Mouse (Mus musculus): ENCODE measurements at regions not wholly inside any gene's neighbourhood (a gene's known extent, or its start where the extent isn't known, plus 50 kb on each side); places are given as distances from the start of the nearest gene placed in this dataset.
"Not testable (repeated sequence)": the region's sequence is repeated elsewhere in the genome, so short reads cannot be mapped to it uniquely, and the experiment has no call there.

GRCm38 (mm10) chr10:84229224-84229921 lies 211.0 kb downstream of the Nuak1 start:
- DNase-seq: no peak

DNA sequence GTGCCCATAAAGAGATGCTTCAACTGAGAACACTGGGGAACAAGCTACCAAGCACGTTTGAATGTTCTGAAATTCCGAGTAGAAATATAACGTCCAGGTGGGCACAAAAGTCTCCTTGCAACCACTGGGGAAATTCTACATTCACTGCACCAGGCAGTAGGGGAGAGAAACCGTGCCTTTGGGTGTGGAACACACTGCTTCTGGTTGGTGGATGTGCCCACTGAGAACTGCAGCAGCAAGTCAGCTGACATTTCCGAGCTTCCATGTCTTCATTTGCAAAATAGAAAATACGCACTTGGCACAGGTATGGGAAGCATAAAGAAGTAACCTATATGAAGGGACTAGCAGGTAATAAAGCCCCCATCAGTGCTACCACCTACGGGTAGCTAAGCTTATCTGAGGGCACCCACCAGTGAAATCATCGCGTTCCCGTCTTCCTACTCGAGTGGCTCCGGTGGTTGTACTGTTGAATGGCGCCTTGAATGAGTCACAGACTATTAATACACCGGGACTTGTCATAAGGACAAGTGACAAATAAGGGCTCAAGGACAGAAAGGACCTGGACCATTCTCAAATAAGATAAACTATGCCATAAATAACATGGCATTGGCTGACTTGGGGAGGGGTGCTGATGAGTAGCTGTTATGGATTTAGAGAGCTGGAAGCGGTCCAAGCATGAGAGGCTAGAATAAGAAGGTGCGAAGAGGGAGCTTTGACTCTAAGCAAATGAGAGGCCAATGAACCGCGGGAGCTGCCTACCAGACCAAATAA lies 210.2 kb downstream of the Nuak1 start:
- no peak for DNase-seq

DNA sequence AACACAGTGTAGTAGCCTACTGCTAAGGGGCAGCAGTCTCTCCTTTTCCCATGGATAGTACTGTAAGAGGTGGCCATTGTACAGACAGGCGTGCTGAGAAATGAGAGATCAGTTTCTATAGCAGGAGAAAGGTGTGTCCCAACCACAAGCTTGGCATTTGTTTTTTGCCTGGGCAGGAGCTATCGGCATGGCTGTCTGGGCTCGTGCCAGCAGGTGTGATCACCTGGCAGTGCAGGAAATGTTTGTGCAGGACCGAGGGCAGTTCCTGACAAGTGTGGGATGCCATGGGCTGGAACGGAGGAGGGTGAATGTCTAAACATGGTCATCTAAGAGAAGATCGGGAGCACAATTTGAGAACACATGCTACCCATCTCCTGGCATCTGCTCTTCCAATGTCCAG lies 205.4 kb downstream of the Nuak1 start:
- DNase-seq: no peak

DNA sequence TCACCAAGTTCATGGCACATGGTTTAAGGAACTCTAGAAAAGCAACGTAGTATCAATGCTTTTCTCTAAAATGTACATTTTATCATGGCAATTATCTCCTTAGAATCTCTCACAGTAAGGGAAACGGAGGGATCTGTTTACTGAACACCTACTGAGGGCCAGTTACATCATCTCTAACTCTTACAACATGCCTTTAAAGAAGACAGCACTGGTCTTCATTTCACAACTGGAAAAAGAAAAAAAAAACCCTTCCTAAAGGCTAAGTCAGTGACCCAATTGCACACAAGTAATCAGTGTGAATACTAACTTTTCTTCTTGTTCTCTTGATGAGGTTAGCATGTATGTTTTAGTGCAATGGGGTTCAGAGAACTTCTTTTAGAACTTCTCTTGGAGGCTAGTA lies 204.2 kb downstream of the Nuak1 start:
- DNase-seq: no peak

DNA sequence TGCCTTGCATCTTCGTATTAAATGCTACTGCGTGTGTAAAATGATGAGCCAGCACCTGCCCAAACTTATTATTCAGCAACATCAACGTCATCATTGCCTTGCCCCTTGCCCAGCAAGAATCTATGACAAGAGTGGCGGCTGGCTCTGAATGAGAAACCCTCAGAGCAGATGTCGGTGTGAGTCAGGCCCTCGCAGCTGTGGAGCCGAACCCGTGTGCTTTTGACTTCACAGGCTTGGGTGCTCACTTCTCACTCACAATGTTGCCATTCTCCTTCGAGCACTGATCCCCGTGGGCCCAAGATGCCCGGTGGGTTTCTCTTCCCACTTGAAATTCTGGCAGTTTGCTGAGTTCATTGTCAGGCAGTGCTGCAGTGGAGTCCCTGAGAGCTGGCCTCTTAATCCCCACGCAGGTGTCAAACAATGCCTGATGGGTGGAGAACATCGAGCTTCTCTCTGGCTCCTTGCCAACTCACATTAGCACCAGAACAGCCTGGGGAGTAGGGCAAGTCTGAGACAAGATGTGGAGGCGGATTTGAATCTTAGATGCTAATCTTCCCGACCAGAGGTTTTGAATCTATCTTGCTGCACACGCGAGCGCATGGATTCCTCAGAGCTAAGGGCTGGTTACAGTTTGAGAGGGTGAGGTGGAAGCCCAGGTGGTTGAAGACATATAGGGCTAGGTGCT lies 202.0 kb downstream of the Nuak1 start:
- DNase-seq: no peak

DNA sequence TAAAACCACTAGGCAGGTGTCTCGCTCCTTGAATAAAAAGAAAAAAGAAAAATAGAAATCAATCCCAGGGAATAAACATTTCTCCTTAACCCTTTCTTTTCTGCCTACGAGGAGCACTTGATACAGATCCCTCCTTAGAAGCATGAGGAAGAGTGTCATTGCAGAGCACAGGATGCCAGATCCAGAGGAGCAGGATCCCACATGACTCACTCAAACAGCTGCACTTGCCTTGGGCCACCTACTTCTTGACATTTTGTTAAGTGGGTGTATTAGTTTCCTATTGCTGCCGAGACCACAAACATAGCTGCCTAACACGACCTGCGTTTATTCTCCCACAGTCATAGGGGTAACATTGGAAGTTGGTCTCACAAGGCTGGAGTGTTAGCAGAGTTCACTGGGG lies 197.1 kb downstream of the Nuak1 start:
- no peak for DNase-seq

- DNase-seq: no peak
Measured at GRCm38 (mm10) chr10:84249346-84249745, 191.1 kb downstream of the Nuak1 start.

DNA sequence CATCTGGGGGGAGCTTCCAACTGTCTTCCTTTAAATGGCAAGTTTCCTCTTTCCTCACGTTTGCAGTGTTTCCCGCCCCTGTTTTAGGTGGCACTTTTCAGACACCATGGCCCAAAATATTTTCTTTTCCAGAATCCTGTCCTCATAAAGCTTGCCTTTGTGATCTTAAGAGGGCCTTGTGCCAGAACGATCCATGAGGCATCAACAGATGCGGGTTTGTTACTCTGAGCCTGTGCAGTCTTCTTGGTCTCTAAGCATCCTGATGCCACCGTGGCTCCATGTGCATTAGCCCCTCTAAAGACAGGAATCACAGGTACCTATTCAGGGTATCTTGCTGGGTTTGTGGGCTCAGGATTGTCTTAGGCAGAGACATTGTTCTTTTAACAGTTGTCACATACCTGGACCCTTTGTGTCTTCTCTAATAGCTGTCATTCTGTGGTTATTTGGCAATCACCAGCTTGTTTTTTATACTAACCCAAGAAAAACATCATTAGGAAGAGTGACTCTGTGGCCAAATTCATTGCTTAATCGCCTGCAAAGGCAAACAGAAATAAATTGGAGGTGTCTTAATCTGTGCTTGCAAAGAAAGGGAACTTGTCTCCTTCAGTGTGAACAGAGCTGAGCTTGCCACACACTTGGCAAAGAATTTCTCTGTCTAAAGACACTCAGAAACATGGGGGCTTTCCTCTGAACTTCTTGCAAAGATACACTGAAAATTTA lies 179.3 kb downstream of the Nuak1 start:
- no peak for DNase-seq

- DNase-seq: no peak
Measured at GRCm38 (mm10) chr10:84262943-84263342, 177.5 kb downstream of the Nuak1 start.

- no peak for DNase-seq
Measured at GRCm38 (mm10) chr10:84285832-84286506, 154.4 kb downstream of the Nuak1 start.

- DNase-seq: no peak
Measured at GRCm38 (mm10) chr10:84294422-84294821, 146.0 kb downstream of the Nuak1 start.

- DNase-seq: no peak
Measured at GRCm38 (mm10) chr10:84296168-84296567, 144.2 kb downstream of the Nuak1 start.

- no peak for DNase-seq
Measured at GRCm38 (mm10) chr10:84301561-84301960, 138.8 kb downstream of the Nuak1 start.

DNA sequence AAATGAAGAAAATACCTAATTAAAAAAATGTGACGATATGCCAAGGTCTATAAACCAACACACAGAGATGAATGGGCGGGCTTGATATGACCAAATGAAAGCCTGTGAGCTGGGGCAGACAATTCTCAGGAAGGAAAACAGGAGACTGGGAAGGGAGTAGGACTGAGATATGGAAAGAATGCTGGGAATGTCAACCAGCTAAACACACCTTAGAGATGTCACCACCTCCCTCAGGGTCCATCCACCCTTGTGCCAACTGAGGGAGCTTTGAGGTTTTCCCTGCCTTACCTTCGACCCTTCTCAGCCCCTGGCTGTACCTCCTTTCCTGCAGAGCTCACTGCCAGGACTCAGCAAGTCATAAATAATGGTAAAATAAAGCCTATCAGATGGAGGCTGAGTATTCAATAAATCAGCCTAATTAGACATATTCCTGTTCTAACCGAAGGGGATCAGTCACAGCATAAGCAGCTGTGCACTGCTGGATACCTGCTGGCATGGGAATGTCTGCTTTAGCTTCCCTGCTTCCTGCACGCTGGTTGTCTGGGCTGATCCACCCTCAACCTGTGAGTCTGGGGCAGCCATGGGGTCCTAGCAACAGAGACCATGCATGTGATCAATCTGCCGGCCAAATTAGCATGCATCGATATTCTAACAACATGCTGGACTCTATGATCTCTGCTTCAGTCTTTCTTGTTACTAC lies 137.4 kb downstream of the Nuak1 start:
- no peak for DNase-seq

- not testable (repeated sequence) for DNase-seq
Measured at GRCm38 (mm10) chr10:84308746-84309145, 131.7 kb downstream of the Nuak1 start.

DNA sequence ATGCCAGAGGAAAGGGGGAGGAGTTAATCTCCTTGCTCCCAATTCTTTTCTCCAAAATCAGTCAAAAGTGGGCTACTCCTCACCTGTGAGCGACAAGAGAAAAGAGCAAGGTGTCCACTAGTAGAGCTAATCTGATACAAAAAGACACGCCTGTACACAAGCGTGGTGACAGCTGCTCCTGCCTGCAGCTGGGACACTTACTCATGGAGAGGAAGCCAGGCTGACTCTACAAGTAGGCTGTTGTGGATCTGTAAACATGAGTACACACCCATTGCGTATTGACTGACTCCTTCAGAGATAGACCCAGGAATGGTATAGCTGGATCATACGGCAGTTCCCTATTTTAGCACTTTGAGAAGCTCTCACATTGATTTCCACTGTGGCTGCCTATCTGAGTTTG lies 129.7 kb downstream of the Nuak1 start:
- DNase-seq: no peak

- no peak for DNase-seq
Measured at GRCm38 (mm10) chr10:84312656-84313055, 127.7 kb downstream of the Nuak1 start.

DNA sequence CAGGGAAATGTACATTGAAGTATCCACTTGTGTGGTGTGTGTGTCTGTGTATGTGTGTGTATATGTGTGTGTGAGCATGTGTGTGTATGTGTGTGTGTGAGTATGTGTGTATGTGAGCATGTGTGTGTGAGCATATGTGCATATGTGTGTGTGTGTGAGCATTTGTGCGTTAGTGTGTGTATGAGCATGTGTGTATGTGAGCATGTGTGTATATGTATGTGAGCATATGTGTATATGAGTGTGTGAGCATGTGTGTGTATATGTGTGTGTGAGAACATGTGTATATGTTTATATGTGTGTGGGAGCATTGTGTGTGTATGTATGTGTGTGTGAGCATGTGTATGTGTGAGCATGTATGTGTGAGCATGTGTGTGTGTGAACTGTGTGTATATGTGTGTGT lies 123.5 kb downstream of the Nuak1 start:
- DNase-seq: no peak

DNA sequence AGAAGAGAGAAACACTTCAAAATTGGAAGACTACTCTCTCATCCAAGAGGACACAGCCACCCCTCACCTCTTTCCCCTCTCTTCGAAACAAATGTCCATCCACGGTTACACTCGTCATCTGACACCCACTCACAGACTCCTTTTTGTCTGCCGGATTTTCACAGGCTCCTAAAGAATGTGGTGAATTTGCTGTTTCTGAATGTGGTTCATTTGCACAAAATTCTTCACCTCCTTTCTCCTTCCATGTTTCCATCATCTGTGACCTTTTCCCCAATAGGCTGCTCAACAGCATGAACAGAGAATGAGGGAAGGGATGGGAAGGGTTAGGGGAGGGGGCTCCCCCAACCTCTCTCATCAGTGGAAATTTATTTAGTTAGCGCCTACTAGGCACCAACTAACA lies 122.4 kb downstream of the Nuak1 start:
- DNase-seq: no peak
